Mouse (Mus musculus): ENCODE results near the gene Dnase1l3. TPM values are rescaled to one million over a fixed set of nuclear protein-coding genes. Genes with fewer than 3 reads are reported as not detected.

Dnase1l3 gene
- total and polyA plus RNA-seq, 3 experiments: 0.07 to 0.57 TPM; not detected in 1

- Histone ChIP-seq H3K36me3 (ENCODE audit: control insufficient read depth, insufficient read depth, low read length) (no peaks in the 10 kb centered on the region), H3K4me3 (no peak overlapping the region), H3K27me3 (ENCODE audit: control insufficient read depth, insufficient read depth, low read length) (no peaks in the 10 kb centered on the region), H3K79me2 (replicated peaks; ENCODE audit: control insufficient read depth, insufficient read depth, low read length) (no peaks in the 10 kb centered on the region), H3K27ac (peak overlapping the region; percentile 40), H3K9ac (ENCODE audit: low read depth, low read length) (no peak overlapping the region), H3K4me1 (ENCODE audit: control insufficient read depth, insufficient read depth, low read length) (peaks cover 3% of the 10 kb centered on the region; the same call in 1 of the 2 replicates)
- DNase-seq: peak; percentile 56 to 79
- 56% methylated on average over 7 of the region's 7 CpGs for WGBS
- intact Hi-C loops (cut with DNase I): no loop called here
- no peak for TF ChIP-seq POLR2A (IDR thresholded peaks at IDR 0.05; ENCODE audit: insufficient read depth, low read depth, low read length)
- no peak for TF ChIP-seq CTCF (IDR thresholded peaks at IDR 0.05)
- peak; percentile 89 for TF ChIP-seq EP300 (IDR thresholded peaks at IDR 0.05; ENCODE audit: insufficient read depth, low read depth, low read length)
Measured at GRCm38 (mm10) chr14:8038791-8039448, 44.5 kb upstream of the Dnase1l3 start.

DNA sequence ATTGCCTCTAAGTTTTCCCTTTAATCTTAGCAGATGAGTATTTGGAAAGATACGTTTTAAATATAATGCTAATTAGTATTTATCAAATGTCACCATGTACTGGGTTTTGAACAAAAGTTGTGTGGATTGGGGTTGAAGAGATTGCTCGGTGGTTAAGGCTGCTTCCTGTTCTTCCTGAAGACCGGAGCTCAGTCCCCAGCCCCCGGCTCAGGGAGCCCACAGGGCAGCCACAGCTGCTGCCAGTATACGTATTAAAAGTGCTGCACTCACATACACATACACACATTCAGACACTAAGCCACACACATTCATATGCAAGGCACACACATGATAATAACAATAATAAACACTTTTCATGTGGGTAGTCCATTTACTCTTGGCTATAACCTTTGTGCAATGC, 43.8 kb upstream of the Dnase1l3 start:
- Histone ChIP-seq H3K36me3 (ENCODE audit: control insufficient read depth, insufficient read depth, low read length) (no peaks in the 10 kb centered on the region), H3K27me3 (ENCODE audit: control insufficient read depth, insufficient read depth, low read length) (no peaks in the 10 kb centered on the region), H3K27ac (no peak overlapping the region), H3K4me3 (no peak overlapping the region), H3K4me1 (ENCODE audit: control insufficient read depth, insufficient read depth, low read length) (peaks cover 3% of the 10 kb centered on the region; the same call in 1 of the 2 replicates), H3K79me2 (replicated peaks; ENCODE audit: control insufficient read depth, insufficient read depth, low read length) (no peaks in the 10 kb centered on the region; the same call in 1 of the 2 replicates), H3K9ac (ENCODE audit: low read depth, low read length) (no peak overlapping the region)
- intact Hi-C loops (cut with DNase I): no loop called here
- 70% methylated on average over 5 of the region's 5 CpGs for WGBS
- TF ChIP-seq EP300 (IDR thresholded peaks at IDR 0.05; ENCODE audit: insufficient read depth, low read depth, low read length) (no peak), POLR2A (IDR thresholded peaks at IDR 0.05; ENCODE audit: insufficient read depth, low read depth, low read length) (no peak), CTCF (IDR thresholded peaks at IDR 0.05) (no peak)
- no peak for DNase-seq

- intact Hi-C loops (cut with DNase I): no loop called here
- TF ChIP-seq CTCF (IDR thresholded peaks at IDR 0.05): no peak
- TF ChIP-seq POLR2A (IDR thresholded peaks at IDR 0.05; ENCODE audit: insufficient read depth, low read depth, low read length): no peak
- no peak for TF ChIP-seq EP300 (IDR thresholded peaks at IDR 0.05; ENCODE audit: insufficient read depth, low read depth, low read length)
- Histone ChIP-seq H3K4me3 (no peak overlapping the region), H3K4me1 (ENCODE audit: control insufficient read depth, insufficient read depth, low read length) (peaks cover 3% of the 10 kb centered on the region; the same call in 1 of the 2 replicates), H3K27me3 (ENCODE audit: control insufficient read depth, insufficient read depth, low read length) (no peaks in the 10 kb centered on the region), H3K9ac (ENCODE audit: low read depth, low read length) (no peak overlapping the region), H3K27ac (no peak overlapping the region), H3K79me2 (replicated peaks; ENCODE audit: control insufficient read depth, insufficient read depth, low read length) (no peaks in the 10 kb centered on the region; the same call in 1 of the 2 replicates), H3K36me3 (ENCODE audit: control insufficient read depth, insufficient read depth, low read length) (no peaks in the 10 kb centered on the region)
- 84% methylated on average over 5 of the region's 5 CpGs for WGBS
- no peak for DNase-seq
Measured at GRCm38 (mm10) chr14:8036406-8036805, 42.0 kb upstream of the Dnase1l3 start.

DNA sequence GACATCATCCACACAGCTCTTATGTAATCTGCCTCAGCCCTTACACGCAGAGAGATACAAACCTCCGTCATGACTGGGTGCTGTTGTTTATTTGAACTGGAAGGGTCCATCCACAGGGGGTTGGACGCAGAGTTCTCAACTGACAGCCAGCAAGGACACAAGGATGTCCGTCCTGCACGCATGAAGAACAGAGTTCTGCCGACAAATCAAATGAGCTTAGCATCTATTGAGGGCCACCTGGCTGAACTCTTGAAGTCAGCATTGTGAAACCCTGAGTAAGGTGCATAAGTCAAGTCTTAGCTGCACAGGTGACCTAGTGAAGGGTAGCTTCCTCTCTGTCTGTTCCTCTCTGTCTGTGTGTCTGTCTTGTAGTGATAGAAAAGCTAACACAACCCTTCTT, 41.6 kb upstream of the Dnase1l3 start:
- Histone ChIP-seq H3K27ac (no peak overlapping the region), H3K4me1 (ENCODE audit: control insufficient read depth, insufficient read depth, low read length) (peaks cover 3% of the 10 kb centered on the region; the same call in 1 of the 2 replicates), H3K36me3 (ENCODE audit: control insufficient read depth, insufficient read depth, low read length) (no peaks in the 10 kb centered on the region), H3K79me2 (replicated peaks; ENCODE audit: control insufficient read depth, insufficient read depth, low read length) (no peaks in the 10 kb centered on the region; the same call in 1 of the 2 replicates), H3K27me3 (ENCODE audit: control insufficient read depth, insufficient read depth, low read length) (no peaks in the 10 kb centered on the region), H3K4me3 (no peak overlapping the region), H3K9ac (ENCODE audit: low read depth, low read length) (no peak overlapping the region)
- intact Hi-C loops (cut with DNase I): no loop called here
- WGBS: 93% methylated on average over 6 of the region's 6 CpGs
- TF ChIP-seq POLR2A (IDR thresholded peaks at IDR 0.05; ENCODE audit: insufficient read depth, low read depth, low read length) (no peak), CTCF (IDR thresholded peaks at IDR 0.05) (no peak), EP300 (IDR thresholded peaks at IDR 0.05; ENCODE audit: insufficient read depth, low read depth, low read length) (no peak)
- no peak for DNase-seq

DNA sequence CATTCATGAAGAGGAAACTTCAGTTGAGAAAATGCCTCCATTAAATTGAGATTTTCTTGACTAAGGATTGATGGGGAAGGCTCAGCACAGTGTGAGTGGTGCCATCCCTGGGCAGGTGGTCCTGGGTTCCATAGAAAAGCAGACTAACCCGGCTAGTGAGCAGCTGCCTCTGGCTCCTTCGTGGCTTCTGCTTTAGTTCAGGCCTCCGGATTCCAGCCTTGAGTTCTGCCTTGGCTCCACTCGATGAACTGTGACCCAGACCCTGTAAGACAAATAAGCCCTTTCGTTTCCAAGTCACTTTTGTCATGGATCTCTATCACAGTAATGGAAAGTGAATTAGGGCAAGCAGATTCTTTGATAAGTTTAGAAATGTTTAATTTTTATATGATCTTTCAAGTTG, 40.2 kb upstream of the Dnase1l3 start:
- Histone ChIP-seq H3K27ac (no peak overlapping the region), H3K4me1 (ENCODE audit: control insufficient read depth, insufficient read depth, low read length) (peaks cover 4% of the 10 kb centered on the region; the same call in 1 of the 2 replicates), H3K79me2 (replicated peaks; ENCODE audit: control insufficient read depth, insufficient read depth, low read length) (no peaks in the 10 kb centered on the region; the same call in 1 of the 2 replicates), H3K27me3 (ENCODE audit: control insufficient read depth, insufficient read depth, low read length) (no peaks in the 10 kb centered on the region), H3K36me3 (ENCODE audit: control insufficient read depth, insufficient read depth, low read length) (no peaks in the 10 kb centered on the region; the same call in 1 of the 2 replicates), H3K4me3 (no peak overlapping the region), H3K9ac (ENCODE audit: low read depth, low read length) (no peak overlapping the region)
- DNase-seq: no peak
- TF ChIP-seq CTCF (IDR thresholded peaks at IDR 0.05) (no peak), POLR2A (IDR thresholded peaks at IDR 0.05; ENCODE audit: insufficient read depth, low read depth, low read length) (no peak), EP300 (IDR thresholded peaks at IDR 0.05; ENCODE audit: insufficient read depth, low read depth, low read length) (no peak)
- intact Hi-C loops (cut with DNase I): no loop called here
- 80% methylated on average over 5 of the region's 5 CpGs for WGBS
